Mouse (Mus musculus) lung, postnatal 0 days (tissue): ENCODE measurements at regions not wholly inside any gene's neighbourhood (a gene's known extent, or its start where the extent isn't known, plus 50 kb on each side); places are given as distances from the start of the nearest gene placed in this dataset.

Experiments used
- ATAC-seq: fragments of 200-750 bp; cut with Nextera tagmentation; 2 replicates; pipeline ENCODE4 v1.8.0; 2017; ENCODE audit warnings: moderate library complexity
- DNase-seq: peaks from one replicate; pipeline ENCODE4 v3.0.0-alpha.2; 2016; ENCODE audit warnings: low spot score
- H3K27ac ChIP-seq: fragments of 300-500 bp; sonication (generic); 2 replicates; pipeline ENCODE4 v1.5.1; 2014; ENCODE audit warnings: antibody characterized with exemption, mild to moderate bottlenecking, low read length, mixed read lengths
- H3K27me3 ChIP-seq: fragments of 300-500 bp; sonication (generic); replicated peaks from 2 replicates; pipeline ENCODE4 v1.6.1; 2014; ENCODE audit warnings: low read length, mixed read lengths; ENCODE audit not compliant: insufficient read depth
- H3K36me3 ChIP-seq: fragments of 300-500 bp; sonication (generic); 2 replicates; pipeline ENCODE4 v1.6.1; 2014; ENCODE audit warnings: low read length, mixed read lengths; ENCODE audit not compliant: insufficient read depth
- H3K4me1 ChIP-seq: fragments of 300-500 bp; sonication (generic); 2 replicates; pipeline ENCODE4 v1.6.1; 2014; ENCODE audit warnings: antibody characterized with exemption, low read depth, low read length, mixed read lengths; ENCODE audit not compliant: insufficient read depth
- H3K4me2 ChIP-seq: fragments of 300-500 bp; sonication (generic); replicated peaks from 2 replicates; pipeline ENCODE4 v1.6.1; 2014; ENCODE audit warnings: low read depth, mild to moderate bottlenecking, low read length, moderate library complexity, mixed read lengths
- H3K4me3 ChIP-seq: fragments of 300-500 bp; sonication (generic); 2 replicates; pipeline ENCODE4 v1.5.1; 2014; ENCODE audit warnings: low read depth, low read length
- H3K9ac ChIP-seq: fragments of 300-500 bp; sonication (generic); replicated peaks from 2 replicates; pipeline ENCODE4 v1.6.1; 2014; ENCODE audit warnings: low read depth, mild to moderate bottlenecking
- H3K9me3 ChIP-seq: fragments of 300-500 bp; sonication (generic); 2 replicates; pipeline ENCODE4 v1.6.1; 2016; ENCODE audit warnings: low read length, mixed read lengths
- CTCF ChIP-seq: IDR thresholded peaks from 2 replicates; pipeline ENCODE4 v1.5.1; 2016; ENCODE audit warnings: antibody characterized with exemption, mild to moderate bottlenecking
- EP300 ChIP-seq: IDR thresholded peaks from 2 replicates; pipeline ENCODE4 v1.6.1; 2016; ENCODE audit warnings: antibody characterized with exemption, mild to moderate bottlenecking, control low read depth
- WGBS: fragments of 180-500 bp; shearing (Covaris S2); extraction: QIAGEN DNeasy Blood & Tissue Kit; methylation state at CpG from one replicate; pipeline ENCODE4 v1.1.7; 2014; 5-methylcytosine and 5-hydroxymethylcytosine counted together

DNA sequence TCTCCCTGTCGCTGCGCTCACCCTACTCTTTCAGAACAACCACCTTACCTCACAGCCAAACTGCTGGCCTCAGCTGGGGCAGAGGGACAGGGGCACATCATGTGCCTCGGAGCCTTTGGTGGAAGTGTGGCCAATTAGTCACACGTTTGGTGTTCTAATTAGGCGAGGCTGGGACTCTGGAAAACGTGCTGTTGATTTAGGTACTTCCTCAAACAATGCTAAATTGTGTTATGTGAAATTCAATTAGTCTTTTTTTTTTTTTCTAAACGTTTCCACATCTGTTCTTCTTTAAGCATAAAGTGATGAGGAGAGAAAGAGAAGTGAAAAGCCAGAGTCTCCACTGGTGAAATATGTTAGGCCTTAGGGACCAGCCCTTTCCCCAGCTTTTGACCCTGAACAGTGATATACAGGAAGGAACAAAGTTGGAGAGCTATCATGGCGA is 174.1 kb downstream of the Tbx18 start:
- Histone ChIP-seq H3K4me1 (no peaks in the 10 kb centered on the region), H3K36me3 (no peaks in the 10 kb centered on the region), H3K4me2 (no peak overlapping the region), H3K27ac (no peak overlapping the region), H3K9me3 (no peaks in the 10 kb centered on the region), H3K27me3 (no peaks in the 10 kb centered on the region), H3K4me3 (no peak overlapping the region), H3K9ac (no peak overlapping the region)
- ATAC-seq = no peak
- no peak for TF ChIP-seq CTCF
- no peak for TF ChIP-seq EP300
- 20% methylated on average over 8 of the region's 8 CpGs for WGBS
- DNase-seq = no peak

DNA sequence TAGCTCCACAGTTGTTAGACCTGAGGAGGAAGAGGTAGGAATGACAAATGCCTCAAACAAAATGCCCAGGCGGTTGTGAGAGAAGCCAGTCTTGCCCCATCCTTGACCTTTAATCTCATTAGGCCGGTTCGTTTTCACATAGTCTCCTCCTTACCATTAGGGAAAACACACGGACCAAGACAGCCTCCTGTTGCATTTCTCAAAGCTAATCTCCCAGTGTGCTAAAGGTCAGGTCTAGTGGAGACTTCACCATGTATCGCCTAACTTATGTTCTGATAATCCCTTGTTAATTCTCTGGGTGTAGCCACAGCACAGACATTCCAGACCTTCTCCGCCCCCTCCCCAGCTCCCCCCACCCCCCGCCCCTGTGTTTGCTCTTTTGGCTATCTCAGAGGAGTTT is 174.5 kb downstream of the Tbx18 start:
- Histone ChIP-seq H3K4me2 (no peak overlapping the region), H3K9me3 (no peaks in the 10 kb centered on the region), H3K27ac (no peak overlapping the region), H3K4me3 (no peak overlapping the region), H3K36me3 (no peaks in the 10 kb centered on the region), H3K27me3 (no peaks in the 10 kb centered on the region), H3K4me1 (no peaks in the 10 kb centered on the region), H3K9ac (no peak overlapping the region)
- no peak for DNase-seq
- no peak for ATAC-seq
- 20% methylated on average over 7 of the region's 7 CpGs for WGBS
- TF ChIP-seq CTCF = no peak
- TF ChIP-seq EP300 = no peak

DNA sequence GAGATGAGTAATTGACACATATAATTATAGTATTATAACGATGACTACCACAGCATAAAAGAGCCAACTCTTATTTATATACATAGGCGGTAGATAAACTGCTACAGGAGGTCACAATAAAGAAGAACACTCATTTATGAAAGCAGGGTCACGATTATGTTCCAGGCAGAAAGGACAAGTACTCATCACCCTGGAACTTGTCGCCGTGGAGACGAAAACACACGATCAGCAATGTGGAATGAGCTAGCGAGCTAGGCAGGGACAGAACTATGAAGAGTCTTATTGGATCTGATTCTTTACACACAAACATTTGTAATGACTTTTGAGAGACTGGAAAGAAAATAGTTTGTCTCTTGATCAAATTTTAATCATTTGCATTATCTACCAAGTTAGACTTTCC is 197.9 kb downstream of the Tbx18 start:
- Histone ChIP-seq H3K4me3 (no peak overlapping the region), H3K27me3 (no peaks in the 10 kb centered on the region), H3K27ac (no peak overlapping the region), H3K9me3 (no peaks in the 10 kb centered on the region), H3K9ac (no peak overlapping the region), H3K4me1 (no peaks in the 10 kb centered on the region), H3K36me3 (no peaks in the 10 kb centered on the region), H3K4me2 (no peak overlapping the region)
- 69% methylated on average over 8 of the region's 8 CpGs for WGBS
- TF ChIP-seq CTCF = no peak
- TF ChIP-seq EP300 = no peak
- ATAC-seq (no peak), DNase-seq (no peak)

DNA sequence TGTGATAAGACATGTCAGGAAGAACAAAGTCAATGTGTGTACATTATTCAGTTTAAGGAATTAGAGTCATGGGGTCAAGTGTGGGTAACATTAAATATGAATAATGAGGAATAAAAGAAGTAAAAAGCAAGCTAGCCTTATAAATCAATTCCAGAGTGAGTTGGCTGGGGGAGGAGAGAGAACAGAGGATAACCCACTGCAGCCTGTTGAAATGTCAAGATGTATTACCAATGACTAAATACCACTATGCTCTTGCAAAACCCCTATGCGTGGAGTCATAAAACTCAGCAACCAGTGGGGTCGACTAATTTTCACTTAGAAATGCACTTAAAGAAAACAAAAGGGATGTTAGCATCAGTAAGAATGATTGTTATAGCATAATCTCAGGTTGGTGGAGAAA is 201.2 kb downstream of the Tbx18 start:
- TF ChIP-seq EP300 (no peak), CTCF (no peak)
- Histone ChIP-seq H3K36me3 (no peaks in the 10 kb centered on the region), H3K9ac (no peak overlapping the region), H3K27ac (no peak overlapping the region), H3K4me1 (no peaks in the 10 kb centered on the region), H3K9me3 (no peaks in the 10 kb centered on the region), H3K27me3 (no peaks in the 10 kb centered on the region), H3K4me3 (no peak overlapping the region), H3K4me2 (no peak overlapping the region)
- 53% methylated on average over 2 of the region's 2 CpGs for WGBS
- ATAC-seq = no peak
- DNase-seq = no peak

DNA sequence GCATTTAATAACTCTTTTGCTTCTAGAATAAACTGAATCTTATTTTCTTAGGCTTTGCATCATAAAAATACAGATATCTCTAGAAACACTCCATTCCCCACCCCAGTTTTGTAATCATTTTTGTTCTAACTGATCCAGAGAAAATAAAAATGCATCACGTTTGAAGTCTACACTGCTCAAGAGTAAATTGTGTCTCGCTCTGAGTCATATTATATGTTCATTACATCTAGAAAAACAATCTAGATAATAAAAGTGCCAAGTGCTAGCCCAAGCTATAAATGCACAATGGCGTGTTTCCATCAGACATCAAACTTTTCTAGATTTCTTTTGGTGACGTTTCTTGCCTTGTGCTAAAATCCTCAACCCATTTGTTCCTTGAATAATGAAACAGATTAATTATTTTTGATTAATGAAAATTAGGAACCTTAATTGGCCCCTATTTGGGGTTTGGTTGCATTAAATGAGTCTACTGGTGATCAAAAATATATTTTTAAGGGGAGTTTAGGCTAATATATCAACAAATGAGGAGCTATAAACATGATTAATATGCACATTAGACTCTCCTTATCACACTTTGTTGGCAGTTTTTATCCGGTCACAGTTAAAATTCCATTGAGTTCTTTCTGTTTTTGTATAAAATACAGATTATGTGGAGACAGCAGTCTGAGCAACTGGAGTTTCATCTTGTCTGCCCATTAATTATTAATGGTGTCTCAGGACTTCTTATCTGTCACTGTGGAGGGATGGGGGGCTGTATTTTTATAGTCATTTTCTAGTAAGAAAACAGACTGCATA is 206.0 kb downstream of the Tbx18 start:
- ATAC-seq = no peak
- Histone ChIP-seq H3K27me3 (no peaks in the 10 kb centered on the region), H3K9ac (no peak overlapping the region), H3K9me3 (no peaks in the 10 kb centered on the region), H3K4me2 (no peak overlapping the region), H3K4me1 (no peaks in the 10 kb centered on the region), H3K27ac (no peak overlapping the region), H3K4me3 (no peak overlapping the region), H3K36me3 (no peaks in the 10 kb centered on the region)
- WGBS = 52% methylated on average over 5 of the region's 5 CpGs
- DNase-seq = no peak
- TF ChIP-seq CTCF (no peak), EP300 (no peak)

DNA sequence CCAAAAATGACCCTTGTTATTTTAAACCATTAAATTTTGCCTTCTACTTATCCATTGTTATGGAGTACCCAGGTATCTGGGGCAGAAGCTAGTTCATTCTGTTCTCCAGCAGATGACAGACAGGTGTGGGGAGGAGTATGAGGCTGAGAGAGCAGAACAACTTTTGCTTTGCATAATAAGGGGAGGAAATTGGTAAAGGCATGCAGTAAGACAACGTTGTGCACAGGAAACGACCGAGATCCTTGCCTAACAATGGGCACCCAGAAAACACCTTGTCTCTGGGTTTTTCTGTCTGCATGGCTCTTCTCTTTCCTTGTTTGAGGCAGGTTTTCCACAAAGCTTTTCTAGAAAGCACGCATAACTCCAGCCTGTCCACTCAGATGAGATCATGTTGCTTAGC is 220.4 kb downstream of the Tbx18 start:
- Histone ChIP-seq H3K9me3 (no peaks in the 10 kb centered on the region), H3K4me3 (no peak overlapping the region), H3K36me3 (no peaks in the 10 kb centered on the region), H3K27ac (no peak overlapping the region), H3K9ac (no peak overlapping the region), H3K4me1 (no peaks in the 10 kb centered on the region), H3K27me3 (no peaks in the 10 kb centered on the region), H3K4me2 (no peak overlapping the region)
- WGBS = 63% methylated on average over 4 of the region's 4 CpGs
- TF ChIP-seq CTCF (no peak), EP300 (no peak)
- ATAC-seq (no peak), DNase-seq (no peak)
